Mouse (Mus musculus): ENCODE data around the gene Oscp1.
"Not testable (repeated sequence)": the region's sequence is repeated elsewhere in the genome, so short reads cannot be mapped to it uniquely, and the experiment has no call there.

The Oscp1 gene

GRCm38 (mm10) chr4:126083021-126083420, 24.7 kb downstream of the Oscp1 start:
- no peak for DNase-seq (ENCODE audit: low spot score)

- no peak for DNase-seq (ENCODE audit: low spot score)
Observed at GRCm38 (mm10) chr4:126084382-126084781, 26.0 kb downstream of the Oscp1 start.

GRCm38 (mm10) chr4:126085996-126086576, 27.7 kb downstream of the Oscp1 start:
- peak; percentile 79 for DNase-seq (ENCODE audit: low spot score)

DNA sequence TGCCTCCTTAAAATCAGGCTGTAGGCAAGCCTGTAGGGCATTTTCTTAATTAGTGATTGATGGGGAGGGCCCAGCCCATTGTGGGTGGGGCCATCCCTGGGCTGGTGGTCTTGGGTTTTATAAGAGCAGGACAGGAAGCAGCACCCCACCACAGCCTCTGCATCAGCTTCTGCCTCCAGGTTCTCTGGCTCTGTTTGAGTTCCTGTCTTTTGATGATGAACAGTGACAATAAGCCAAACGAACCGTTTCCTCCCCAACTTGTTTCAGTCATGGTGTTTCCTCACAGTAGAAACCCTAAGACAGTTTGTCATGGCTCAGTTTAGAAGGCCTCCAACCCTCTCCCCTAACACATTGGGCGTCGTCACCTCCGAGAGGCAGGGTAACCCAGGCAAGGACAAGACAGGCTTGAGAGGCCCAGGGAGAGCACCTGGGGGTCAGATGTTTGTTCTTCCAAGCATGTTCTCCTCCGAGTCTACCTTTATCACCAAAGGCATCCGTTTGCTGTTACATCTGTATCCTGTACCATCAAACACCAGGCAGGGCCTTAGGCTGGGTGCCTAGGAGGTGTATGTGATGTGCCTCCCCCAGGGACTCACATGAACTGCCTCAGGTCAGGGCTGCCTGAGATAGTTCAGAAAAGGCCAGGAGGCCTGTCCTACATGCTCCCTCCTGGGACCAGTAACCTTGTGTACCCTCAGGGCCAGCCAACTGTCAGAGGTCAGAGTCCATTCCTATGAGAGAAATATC, 31.9 kb downstream of the Oscp1 start:
- DNase-seq (ENCODE audit: low spot score): peak; percentile 54

DNA sequence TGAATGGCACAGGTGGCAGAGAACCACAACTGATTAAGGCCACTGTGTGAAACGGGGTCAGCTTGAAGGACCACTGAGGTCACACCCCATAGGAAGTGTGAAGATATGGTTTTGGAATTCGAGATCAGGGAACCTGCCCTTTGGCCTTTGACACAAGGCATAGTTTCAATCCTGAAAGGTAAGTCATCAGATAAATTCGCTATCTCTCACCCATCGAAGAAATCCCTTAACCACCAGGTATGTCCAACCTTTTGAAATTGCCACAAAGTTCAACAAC, 32.4 kb downstream of the Oscp1 start:
- DNase-seq (ENCODE audit: low spot score): no peak

- no peak for DNase-seq (ENCODE audit: low spot score)
Observed at GRCm38 (mm10) chr4:126091873-126092272, 33.5 kb downstream of the Oscp1 start.

- not testable (repeated sequence) for DNase-seq (ENCODE audit: low spot score)
Observed at GRCm38 (mm10) chr4:126095622-126096430, 37.5 kb downstream of the Oscp1 start.

- DNase-seq (ENCODE audit: low spot score): peak; percentile 97
Observed at GRCm38 (mm10) chr4:126096464-126097111, 38.2 kb downstream of the Oscp1 start, which contains the start of gene Lsm10. TSS of gene Lsm10 (plus strand) at chr4:126096623.

GRCm38 (mm10) chr4:126097711-126098253, 39.4 kb downstream of the Oscp1 start:
- no peak for DNase-seq (ENCODE audit: low spot score)

DNA sequence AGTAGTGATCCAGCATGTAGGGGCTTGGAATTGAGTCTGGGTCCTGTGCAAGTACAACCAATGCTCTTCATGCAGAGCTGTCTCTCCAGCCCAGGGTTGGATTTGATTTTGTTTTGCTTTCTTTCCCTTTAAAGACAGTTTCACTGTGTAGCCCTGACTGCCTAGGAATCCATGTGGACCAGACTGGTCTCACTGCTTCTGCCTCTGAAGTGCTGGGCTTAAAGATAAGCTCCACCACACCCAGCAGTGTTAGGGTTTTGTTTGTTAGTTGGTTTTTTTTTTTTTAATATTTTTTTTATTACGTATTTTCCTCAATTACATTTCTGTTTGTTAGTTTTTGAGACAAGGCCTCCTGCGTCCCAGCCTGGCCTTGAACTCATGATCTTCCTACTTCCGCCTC, 41.0 kb downstream of the Oscp1 start:
- no peak for DNase-seq (ENCODE audit: low spot score)

GRCm38 (mm10) chr4:126100764-126101163, 42.4 kb downstream of the Oscp1 start:
- DNase-seq (ENCODE audit: low spot score): no peak

DNA sequence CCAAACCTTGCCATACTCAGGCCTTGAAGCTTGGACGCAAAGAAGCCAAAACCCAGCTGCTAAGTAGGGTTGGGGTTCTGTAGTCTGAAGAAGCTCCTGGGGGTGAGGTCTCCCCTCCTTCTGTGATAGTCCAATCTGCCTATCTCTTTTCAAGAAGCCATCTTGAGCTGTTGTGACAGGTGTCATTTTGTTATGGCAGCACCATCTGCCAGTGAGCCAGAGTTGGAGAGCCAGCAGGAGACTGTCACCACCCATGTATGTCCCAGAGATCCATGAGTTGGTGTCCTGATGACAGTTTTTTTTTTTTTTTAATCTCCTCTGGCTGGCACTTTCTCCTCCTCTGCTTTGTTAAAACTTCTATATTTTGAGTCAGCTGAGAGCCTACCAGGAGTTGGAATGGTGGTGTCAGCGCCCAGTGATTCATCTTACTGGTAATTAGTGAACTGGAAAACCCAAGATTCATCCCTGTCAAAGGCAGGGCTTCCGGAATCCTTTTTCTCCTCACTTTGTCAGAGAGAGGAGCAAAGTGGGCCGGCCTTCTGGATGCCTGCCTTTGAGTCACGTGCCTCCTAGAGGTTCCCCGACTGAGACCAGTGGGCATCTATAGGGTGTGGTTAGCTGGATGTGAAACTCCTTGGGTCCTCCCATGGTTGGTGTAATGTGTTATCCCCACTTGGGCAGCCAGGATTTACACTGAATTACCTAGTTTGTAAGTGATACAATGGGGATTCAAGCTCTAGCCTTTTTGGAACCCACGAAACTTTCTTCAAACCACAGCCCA, 43.9 kb downstream of the Oscp1 start:
- no peak for DNase-seq (ENCODE audit: low spot score)

DNA sequence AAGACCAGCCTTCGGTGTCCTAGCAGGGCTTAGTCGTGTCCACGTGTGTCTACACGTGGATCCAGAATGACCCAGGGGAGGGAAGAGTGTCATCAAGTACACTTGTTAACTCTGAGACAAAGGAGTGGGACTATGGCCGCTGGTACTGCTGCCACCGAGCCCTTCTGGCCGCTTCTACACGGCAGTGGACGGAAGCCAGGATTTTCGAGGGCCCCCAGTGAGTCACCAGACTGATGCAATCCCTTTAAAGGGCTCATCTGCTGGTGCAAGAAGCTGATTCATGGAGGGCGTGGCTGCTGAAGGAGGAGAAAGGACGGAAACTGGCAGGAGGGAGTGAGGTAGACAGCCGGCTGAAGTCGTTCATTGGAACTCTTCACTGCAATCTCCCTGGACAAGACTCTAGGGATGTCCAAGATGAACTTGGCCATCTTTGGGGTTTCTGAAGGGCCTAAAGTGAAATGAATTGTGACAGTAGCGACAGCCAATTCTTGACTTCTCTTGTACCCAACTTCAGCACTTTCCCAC, 44.8 kb downstream of the Oscp1 start:
- DNase-seq (ENCODE audit: low spot score): peak; percentile 55

GRCm38 (mm10) chr4:126103590-126104068, 45.3 kb downstream of the Oscp1 start, which contains the start of gene Stk40:
TSS of gene Stk40 (plus strand) at chr4:126103957.
- DNase-seq (ENCODE audit: low spot score): peak; percentile 96

GRCm38 (mm10) chr4:126104261-126105075, 46.1 kb downstream of the Oscp1 start:
- DNase-seq (ENCODE audit: low spot score): no peak

GRCm38 (mm10) chr4:126105131-126105783, 46.9 kb downstream of the Oscp1 start:
- no peak for DNase-seq (ENCODE audit: low spot score)

DNA sequence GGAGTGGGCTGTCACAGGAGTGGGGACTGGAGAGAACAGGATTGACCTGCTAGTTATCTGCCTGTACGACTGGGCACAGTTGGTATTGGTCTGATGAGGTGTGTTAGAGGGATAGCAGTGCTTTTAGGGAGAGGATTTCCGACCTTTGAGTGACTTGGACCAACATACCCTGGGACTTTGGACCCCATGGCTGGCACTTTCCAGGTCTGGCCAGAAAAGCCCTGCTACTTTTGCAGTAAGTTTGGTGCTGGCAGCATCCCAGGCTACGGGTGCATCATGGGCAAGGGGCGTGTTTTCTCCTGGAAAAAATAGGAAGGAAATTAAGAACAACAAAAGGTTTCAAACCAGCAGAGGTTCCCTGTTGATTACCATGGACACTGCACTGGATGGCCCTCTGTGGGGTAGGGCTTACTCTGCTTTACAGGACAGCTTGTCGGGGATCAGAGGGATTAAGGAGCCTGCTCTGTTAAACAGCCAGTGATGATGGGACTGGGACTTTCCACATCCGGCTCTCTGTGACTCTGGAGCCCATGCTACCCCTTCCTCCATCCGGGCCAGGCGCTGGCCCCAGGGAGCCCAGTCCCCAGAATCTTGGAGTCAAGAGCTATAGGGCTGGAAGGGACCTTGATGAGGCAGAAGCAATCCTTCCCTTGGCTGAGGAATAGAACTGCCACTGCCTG, 49.8 kb downstream of the Oscp1 start:
- DNase-seq (ENCODE audit: low spot score): no peak

- DNase-seq (ENCODE audit: low spot score): peak; percentile 22
Observed at GRCm38 (mm10) chr4:126109613-126110373, 51.4 kb downstream of the Oscp1 start.
